Mouse (Mus musculus) cerebellum, adult 11-12 months (tissue): ENCODE results near the gene Zbtb6.

Experiments
- DNase-seq: peaks from one replicate; pipeline ENCODE4 v3.0.0; 2022

Gene Zbtb6

GRCm38 (mm10) chr2:37442611-37443591 is at the start of gene Zbtb6, which contains the start of the genes Zbtb26 and Rabgap1:
Gene Zbtb6 (minus strand): TSS chr2:37443171.
Gene Zbtb26 (minus strand): TSS chr2:37443135.
Gene Rabgap1 (plus strand): TSS chr2:37443279.
- peak; percentile 94 for DNase-seq

- no peak for DNase-seq
Observed at GRCm38 (mm10) chr2:37488956-37489355, 46.0 kb upstream of the Zbtb6 start.

- DNase-seq, result no peak
Observed at GRCm38 (mm10) chr2:37486408-37486807, 43.4 kb upstream of the Zbtb6 start.

- no peak for DNase-seq
Observed at GRCm38 (mm10) chr2:37485370-37485769, 42.4 kb upstream of the Zbtb6 start.

GRCm38 (mm10) chr2:37484165-37484564 is 41.2 kb upstream of the Zbtb6 start:
- DNase-seq, result no peak

- no peak for DNase-seq
Observed at GRCm38 (mm10) chr2:37480039-37480438, 37.1 kb upstream of the Zbtb6 start.

- DNase-seq, result no peak
Observed at GRCm38 (mm10) chr2:37479559-37479958, 36.6 kb upstream of the Zbtb6 start.

DNA sequence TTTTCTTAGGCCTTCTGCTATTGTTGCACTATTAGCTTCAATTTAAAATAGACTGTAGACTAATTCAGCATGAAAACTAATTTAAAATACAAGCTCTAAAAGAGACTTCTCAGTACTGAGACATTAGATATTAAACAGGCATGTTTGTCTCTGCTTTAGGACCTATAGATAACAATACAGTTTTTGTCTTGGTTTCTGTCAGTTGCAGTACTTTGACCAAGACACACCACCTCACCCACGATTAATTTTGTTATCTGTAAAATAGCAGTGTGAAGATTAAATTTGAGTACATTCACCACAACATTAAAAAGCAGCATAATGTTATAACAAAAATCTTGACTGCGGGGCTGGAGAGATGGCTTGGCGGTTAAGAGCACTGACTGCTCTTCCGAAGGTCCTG is 23.3 kb upstream of the Zbtb6 start:
- no peak for DNase-seq

DNA sequence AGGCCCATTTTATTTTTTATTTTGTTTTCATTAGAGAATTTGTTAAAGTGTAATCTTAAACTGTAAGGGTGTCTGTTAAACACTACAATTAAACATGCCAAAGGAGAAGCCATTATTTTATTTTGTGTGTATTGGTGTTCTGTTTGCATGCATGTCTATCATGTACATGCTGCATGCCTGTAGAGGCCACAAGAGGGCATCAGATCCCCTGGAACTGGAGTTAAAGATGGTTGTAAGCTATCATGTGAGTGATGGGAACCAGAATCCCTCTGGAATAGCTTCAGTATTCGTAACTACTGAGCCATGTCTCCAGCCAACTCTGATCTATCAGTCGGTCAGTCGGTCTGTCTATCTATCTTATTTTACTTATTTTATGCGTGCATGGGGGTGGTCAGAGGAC is 17.7 kb upstream of the Zbtb6 start:
- DNase-seq, result no peak

DNA sequence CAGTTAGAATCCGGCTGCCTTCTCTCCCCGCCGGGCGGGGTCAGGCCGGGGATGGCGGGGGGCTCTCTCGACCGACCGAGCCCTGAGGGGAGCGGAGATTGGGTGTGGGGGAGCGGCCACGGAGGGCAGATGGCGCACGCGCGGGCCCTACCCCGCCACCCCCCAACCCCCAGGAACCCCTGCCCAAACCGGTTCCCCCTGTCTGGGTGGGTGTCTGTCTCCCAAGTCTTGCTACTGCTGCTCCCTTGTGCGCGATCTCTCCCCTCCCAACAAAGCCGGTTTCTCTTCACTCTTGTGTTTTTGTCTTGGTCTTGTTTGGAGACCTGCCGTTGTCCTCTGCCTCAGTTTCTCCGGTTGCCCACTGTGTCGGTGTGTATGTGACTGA is 9.4 kb upstream of the Zbtb6 start:
- no peak for DNase-seq

DNA sequence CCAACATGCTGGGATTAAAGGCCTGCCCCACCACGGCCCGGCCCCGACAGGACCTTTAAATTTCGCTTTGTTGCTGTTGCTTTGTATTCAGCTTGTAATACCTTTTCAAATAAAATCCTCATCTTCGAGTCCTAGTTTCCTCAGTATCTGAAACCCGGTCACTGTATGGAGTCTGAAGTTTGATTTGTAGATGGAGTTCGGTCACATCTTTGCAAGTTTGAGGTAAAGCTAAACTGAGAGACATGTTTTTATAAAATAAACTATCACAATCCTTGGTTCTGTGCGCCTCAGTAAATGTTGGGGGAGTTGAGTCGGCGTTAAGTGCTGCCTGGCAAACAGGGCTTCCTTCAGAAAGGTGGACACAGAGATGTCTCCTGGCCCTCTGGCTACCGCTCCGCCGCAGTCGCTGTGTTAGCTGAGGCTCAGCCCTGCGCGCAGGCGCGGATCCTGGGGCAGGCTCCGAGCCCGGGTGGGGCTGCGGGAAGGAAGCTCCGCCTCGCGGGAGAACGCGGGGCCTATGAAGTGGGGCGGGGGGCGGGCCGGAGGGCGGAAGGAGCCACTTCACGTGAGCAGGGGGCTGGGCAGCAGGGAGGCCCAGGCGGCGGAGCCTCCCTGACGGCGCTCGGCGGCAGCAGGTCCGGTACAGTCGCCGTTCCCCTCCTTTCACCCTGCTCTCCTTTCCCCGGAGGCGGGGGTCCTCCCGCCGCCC is 8.8 kb upstream of the Zbtb6 start:
- DNase-seq, result peak; percentile 94

- no peak for DNase-seq
Observed at GRCm38 (mm10) chr2:37431609-37432008, 11.4 kb downstream of the Zbtb6 start.

- peak; percentile 87 for DNase-seq
Observed at GRCm38 (mm10) chr2:37430593-37431464, 12.1 kb downstream of the Zbtb6 start.

- peak; percentile 26 for DNase-seq
Observed at GRCm38 (mm10) chr2:37423671-37424070, 19.3 kb downstream of the Zbtb6 start.

GRCm38 (mm10) chr2:37422306-37423304 is 20.4 kb downstream of the Zbtb6 start, which contains the start of gene Rc3h2:
Gene Rc3h2 (minus strand): TSS chr2:37422903.
- DNase-seq, result peak; percentile 98

DNA sequence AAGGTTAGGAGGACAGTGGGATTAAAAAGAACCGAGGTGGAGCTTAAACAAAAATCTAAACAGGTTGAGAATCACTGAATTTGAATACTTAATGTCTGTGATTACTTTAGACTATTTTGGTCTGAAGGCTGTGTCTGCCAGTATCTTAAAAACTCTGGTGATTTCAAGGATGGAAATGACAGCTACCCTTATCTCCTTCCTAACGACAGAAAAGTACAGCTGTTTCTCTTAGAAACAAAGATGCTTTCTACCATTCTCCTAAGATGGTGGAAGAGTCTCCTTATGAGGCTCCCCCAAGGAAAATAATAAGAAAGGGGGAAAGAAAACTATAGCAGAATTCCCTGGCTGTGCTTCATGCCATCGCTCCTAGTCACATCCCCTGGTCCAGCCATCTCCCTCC is 21.1 kb downstream of the Zbtb6 start:
- DNase-seq, result no peak

- no peak for DNase-seq
Observed at GRCm38 (mm10) chr2:37395539-37395938, 47.4 kb downstream of the Zbtb6 start.

DNA sequence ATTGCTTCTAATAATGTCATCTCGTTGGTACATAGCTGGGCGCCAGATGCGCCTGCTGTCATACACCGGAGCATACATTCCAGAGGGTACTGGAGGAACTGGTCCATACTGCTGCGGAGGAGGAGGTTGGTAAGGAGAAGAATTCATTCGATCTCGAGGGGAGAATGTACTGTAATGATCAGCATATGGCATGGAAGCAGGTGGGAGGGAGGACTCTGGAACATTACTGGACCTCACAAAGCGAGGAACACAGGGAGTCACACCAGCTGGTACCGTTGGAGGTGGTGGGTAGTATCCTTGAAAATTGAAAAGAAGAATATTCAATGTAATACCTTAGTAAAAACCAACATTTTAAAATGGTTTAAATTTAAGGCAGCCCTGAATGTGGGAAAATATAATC is 60.0 kb downstream of the Zbtb6 start:
- DNase-seq, result no peak

DNA sequence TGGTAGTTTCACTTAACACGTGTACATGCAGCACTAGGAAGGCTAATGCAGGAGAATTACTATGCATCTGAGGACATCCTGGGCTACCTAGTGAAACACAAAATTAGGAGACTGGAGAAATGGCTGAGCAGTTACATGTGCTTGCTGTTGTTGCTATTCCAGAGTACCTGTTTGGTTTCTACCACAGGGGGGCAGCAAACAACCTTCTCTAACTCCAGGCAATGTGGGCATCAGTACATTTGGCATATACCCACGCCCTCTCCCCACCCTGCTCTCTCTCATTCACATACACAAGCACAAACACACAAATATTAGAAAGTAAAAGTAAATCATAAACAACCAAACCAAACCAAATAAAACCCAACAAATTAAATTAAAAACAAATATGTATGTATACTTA is 62.8 kb downstream of the Zbtb6 start:
- peak; percentile 34 for DNase-seq

- DNase-seq, result no peak
Observed at GRCm38 (mm10) chr2:37376018-37376417, 67.0 kb downstream of the Zbtb6 start.
